Mouse (Mus musculus): Measurements from ENCODE around the gene Nck2.

Gene Nck2

DNA sequence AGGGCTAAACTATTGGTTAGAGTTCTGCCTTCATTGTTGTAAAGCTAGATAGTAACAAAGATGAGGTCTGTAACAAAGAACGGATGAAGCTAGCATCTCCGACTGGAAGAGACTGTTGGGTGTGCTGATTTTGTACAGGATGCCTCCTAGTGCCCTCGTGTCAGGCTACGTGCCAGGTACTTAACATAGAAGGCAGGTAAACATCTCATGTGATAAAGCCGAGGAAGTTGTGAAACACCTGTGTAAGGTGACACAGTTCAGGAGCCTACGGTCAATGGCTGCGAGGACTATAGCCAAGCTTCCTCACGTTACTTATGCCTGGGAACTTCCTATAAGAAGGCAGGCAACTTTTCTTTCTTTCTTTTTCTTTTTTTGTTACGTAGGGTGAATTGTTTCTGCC is at the start of gene Nck2:
Nck2 (plus strand) TSS at position 49 of the 400 bp plus-strand sequence.
- DNase-seq (ENCODE audit: extremely low read depth, low read depth, low spot score), result no peak

DNA sequence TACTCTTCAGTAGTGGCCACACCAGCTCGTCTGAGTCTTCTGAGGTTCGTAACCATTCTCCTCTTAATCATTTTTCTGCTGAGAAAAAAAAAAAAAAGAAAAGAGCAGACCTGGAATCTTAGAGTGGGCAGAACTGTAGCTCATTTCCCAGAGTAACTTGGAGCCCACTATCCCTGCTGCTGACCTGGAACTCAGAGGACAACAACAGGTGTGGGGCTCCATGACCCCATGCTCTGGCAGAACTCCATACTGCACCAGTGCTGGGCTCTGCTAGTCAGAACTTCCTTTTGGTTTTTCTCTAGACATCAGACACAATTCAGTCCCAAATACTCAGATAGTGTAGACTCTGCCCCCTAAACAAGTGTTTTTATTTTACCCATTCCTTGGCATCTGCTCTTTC is 49.3 kb upstream of the Nck2 start:
- no peak for DNase-seq (ENCODE audit: extremely low read depth, low read depth, low spot score)

DNA sequence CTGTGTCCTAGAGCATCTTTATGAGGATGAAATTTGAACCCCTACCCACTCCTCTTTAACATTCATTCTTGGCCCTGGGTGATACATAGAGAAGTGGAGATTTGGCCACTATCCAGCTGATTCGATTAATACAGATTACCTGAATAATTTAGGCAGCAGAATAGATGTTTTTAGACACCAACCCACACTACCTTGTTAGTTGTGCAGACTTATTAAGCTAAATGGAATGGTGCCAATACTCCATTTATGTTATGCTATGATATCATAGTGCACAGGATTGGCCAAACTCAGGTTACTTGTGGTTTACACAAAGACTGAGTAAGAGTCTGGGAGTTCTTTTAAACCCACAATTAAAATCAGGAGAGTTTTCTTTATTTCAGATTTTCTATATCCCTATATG is 48.6 kb upstream of the Nck2 start:
- no peak for DNase-seq (ENCODE audit: extremely low read depth, low read depth, low spot score)

DNA sequence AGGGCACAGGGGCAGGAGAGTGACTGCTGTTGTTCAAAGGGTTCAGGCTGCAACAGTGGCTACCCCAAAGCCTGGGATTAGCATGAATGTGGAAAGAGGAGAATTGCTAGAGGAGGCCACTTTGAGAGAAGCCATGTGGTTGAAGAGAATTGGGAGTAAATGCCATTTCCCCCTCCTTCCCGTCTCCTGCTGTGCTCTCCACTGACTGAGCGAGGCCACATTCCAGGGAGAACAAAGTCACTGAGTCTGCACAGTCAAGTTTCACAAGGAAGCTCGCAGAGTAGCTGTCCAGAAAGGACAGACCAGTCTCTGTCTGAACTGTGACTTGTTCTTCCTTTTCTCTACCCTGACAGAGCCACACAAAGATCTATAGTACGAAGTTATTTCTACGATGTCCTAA is 47.9 kb upstream of the Nck2 start:
- DNase-seq (ENCODE audit: extremely low read depth, low read depth, low spot score), result no peak

DNA sequence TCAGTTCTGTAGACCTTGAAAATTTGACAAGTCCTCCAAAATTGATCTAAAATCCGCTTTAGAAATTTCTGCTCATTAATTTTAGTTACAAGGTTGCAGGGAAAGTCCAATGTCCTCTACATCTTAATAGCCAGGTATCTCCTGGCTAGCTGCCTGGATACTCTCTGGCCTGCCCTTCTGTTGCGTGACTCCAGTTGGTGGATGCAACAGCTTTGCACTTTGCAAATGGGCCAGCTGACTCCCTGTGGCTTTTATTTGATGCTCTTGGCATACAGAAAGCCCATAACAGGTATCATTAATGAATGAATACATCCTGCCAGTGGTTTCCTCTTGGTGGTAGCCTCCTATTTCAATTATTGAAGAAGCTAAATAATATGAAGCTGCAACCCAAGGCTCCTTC is 47.3 kb upstream of the Nck2 start:
- no peak for DNase-seq (ENCODE audit: extremely low read depth, low read depth, low spot score)

DNA sequence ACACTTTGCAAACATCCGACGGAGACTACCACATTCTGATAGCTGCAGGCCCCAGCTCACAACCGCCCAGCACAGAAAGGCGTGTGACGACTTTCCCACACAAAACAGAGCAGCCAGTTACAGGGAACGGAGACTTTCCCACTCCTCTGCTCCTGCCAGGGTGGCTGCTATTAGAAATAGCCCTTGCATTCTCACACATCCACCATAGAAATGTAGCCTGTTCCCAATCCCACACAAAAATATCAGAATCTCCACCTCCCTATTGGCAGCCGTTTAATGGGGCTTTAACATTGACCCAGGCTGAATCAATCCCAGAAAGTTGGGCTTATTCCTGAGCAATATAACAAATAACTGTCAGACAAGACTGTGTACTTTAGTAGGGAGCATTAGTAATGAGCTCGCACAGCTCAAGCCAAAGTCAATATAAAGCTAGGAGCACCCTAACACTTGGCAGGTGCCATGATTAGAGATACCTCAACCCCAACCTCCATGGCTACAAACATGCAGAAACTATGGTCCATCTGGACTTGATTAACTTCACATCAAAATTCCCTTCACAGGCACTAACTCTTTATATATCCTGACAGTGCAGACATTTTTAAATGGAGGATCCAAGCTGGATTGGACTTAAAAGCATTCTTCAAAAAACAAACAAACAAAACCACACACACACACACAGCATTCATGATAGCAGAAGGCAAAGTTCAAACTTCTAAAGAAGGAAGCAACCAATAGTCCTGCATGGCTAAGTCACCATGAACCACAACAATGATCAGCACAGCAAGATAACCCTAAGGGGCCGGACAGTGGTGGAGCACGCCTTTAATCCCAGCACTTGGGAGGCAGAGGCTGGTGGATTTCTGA is 45.4 kb upstream of the Nck2 start:
- no peak for DNase-seq (ENCODE audit: extremely low read depth, low read depth, low spot score)

DNA sequence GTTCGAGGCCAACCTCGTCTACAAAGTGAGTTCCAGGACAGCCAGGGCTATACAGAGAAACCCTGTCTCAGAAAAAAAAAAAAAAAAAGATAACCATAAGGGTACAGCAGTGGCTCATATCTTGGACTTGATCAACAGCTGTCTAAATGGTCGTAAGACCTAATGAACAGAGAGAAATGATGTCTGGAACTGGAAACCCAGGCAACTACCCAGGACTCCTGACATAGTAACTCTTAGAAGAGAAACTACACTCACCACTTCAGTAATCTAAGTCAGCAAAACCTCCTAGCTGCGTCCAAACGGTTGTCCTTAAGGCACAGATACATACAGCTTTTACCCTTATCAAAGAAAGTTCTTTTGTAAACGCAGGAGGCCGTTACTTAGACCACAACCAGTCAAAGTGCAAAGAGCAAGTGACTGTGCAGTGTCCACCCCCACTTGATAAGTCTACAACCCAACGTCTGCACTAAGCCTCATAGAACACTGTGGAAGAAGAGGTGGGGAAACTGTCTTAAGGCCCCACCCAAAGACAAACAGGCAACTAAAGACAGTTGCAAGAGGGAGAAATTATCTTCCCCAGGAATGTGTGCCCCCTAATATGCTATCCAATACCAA is 44.7 kb upstream of the Nck2 start:
- no peak for DNase-seq (ENCODE audit: extremely low read depth, low read depth, low spot score)

DNA sequence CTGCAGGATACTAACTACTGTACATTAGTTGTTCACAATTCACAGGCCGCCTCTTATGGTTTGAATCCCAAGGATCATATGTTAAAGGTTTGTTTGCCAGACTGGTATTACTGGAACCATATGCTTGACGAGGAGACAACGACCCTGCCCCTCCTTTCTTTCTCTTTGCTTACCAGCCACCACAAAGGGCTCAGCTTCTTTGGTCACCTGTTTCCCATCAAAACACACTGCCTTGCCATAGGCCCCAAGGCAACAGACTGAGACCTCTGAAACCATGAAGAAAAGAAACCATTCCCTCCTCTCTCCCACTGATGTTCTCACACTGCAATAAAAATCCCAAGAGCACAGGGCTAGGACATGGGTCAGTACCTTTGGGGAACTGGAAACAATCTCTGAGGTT is 43.7 kb upstream of the Nck2 start:
- DNase-seq (ENCODE audit: extremely low read depth, low read depth, low spot score), result no peak

DNA sequence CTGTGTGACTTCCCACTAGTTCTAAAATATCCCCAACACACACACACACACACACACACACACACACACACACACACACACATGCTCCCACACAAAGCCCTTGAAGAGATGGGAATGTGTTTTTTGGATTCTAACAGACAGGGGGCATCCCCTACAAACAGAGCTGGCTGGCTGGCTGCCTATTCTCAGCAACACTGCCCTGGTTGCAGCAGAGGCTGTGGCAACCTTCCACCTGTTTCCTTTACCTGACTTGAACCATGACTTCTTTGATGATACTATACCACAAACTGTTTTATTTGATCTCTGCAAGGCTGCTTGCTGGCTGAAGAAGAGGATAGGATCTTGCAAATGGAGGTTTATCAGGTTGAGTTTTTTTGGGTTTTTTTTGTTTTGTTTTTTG is 41.0 kb upstream of the Nck2 start:
- DNase-seq (ENCODE audit: extremely low read depth, low read depth, low spot score), result no peak

DNA sequence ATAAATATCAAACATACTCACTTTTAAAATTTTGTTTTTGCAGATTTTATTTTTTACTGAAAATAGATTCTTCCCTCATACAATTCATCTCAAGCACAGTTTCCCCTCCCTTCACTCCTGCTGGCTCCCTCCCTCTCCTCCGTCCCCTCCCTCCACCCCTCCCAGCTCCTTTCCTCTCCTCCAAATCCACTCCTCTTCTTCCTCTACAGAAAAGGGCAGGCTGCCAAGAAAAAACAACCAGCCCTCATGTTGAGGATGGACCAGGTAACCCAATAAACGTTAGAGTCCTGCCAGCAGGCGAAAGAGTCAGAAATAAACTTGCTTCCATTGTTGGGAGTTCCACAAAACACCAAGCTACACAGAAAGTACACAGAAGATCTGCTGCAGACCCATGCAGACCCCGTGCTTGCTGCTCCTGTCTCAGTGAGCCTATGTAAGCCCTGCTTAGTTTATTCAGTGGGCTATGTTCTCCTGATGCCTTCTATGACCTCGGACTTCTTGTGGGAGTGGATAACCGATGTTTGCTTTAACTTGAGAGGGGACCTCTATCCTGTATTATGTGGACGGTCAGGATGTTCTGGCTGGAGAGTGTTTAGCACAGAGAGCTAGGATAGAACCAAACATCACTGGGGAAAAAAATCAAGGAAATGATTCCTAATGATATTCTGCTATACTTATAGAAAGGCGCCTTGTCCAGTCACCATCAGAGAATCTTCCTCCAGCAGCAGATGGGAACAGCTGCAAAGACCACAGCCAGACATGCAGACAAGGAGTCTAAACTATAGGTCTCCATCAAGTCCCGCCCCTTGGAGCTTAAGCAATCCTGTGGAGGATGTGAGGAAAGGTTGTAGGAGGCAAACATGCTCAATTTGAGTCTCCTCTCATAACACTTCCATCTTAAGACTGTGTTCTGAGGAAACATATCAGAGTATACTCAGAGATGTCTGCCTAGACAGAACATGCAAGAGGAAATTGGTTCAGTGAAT is 39.4 kb upstream of the Nck2 start:
- DNase-seq (ENCODE audit: extremely low read depth, low read depth, low spot score), result no peak

DNA sequence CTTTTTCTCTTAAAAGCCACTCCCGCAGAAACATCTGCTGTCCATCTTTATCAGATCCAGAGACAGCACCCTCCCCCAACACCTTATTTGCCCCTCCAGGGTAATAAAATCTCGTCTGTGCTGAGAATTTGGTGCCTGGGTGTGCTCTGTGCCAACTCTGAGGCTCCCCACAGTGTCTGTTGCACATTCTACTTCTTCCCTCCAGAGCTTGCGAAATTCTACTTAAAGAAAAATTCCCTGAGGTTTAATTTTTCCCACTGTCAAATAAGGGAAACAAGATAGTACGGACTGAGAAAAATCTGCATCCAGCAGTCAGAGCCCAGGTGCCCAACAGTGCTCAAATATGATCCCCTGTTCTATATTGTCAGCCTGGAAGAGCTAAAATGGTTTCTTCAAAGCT is 35.4 kb upstream of the Nck2 start:
- DNase-seq (ENCODE audit: extremely low read depth, low read depth, low spot score), result no peak

DNA sequence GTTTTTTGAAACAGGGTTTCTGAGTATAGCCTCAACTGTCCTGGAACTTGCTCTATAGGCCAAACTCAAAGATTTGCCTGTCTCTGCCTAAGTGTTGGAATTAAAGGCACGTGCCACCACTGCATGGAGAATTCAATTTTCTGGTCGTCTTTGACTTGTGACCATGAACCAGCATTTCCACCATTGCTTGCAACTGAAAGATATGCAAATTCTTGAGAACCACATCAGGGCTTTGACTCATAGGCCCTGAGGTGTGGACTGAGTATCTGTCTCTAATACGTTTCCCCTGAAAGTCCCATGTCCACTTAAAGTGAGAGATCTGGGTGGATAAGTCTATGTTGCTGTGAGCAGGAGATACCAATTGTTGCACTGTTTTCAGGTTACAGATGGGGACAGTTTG is 31.6 kb upstream of the Nck2 start:
- DNase-seq (ENCODE audit: extremely low read depth, low read depth, low spot score), result no peak

DNA sequence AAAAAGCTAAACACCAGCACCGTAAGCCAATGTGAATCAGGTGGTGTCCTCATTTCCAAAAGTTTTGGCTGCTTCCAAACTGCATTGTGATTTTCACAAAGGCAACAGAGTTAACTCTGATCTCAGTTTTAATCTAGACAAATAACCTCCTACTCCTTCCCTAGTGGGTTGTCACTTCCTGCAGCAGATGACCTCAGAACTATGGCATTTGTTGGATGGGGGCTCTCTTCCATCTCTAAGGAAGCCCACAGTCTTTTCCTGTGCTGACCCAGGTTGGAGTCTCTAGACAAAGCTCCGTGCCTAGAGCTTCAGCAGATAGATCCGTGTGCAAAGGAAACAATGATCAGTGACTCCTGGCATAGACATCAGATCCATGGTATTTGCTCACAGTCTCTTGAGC is 31.1 kb upstream of the Nck2 start:
- DNase-seq (ENCODE audit: extremely low read depth, low read depth, low spot score), result no peak

DNA sequence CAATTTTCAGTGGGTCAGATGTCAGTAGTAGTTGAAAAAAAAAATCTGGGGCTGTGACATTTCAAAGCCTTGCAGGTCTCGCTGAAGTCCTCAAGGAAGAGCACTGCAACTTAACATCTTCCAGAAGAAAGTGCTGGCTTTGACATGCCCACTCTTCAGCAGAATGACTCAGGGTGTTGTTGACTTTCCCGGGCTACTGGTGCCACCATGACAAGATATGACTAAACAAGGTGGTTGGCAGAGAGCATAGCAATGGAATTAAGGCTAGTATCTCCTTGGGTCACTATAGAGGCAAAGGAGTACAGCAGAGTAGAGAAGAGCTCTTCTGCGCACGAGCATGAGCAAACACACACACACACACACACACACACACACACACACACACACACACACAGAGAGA is 30.6 kb upstream of the Nck2 start:
- no peak for DNase-seq (ENCODE audit: extremely low read depth, low read depth, low spot score)

DNA sequence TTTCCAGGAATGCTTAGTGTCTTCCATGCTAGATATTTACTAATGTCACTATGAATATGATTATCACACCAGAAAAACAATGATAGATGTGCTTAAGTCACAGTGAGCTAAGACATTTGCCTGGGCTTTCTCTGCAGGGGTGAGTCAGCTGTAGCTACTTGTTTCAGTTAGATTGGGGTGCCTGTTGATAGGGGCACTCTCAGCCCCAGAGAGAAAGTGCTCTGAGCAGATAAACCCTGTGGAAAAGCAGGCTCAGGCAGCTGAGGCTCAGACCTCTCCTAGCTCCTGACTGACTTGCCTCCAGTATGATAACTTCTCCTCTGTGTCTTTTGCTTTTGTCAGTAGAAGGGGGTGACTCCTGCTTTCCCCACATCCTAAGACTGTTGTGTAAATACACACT is 30.2 kb upstream of the Nck2 start:
- DNase-seq (ENCODE audit: extremely low read depth, low read depth, low spot score), result no peak

DNA sequence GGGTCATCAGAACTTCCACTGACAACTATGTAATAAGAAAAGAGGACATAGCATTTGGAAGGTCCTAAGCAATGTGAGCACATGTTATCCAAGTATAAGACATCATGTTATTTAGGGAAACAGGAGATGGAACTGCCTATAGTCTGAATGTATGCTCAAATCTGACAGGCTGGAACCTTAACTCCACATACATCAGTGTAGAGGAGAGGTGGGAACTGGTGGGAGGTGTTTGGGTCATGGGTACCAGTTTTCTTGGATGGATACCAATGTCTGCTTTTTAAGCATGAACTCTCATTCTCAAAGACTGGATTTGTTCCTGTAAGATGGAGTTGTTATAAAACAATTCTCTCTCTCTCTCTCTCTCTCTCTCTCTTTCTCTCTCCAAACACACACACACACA is 29.4 kb upstream of the Nck2 start:
- DNase-seq (ENCODE audit: extremely low read depth, low read depth, low spot score), result no peak

DNA sequence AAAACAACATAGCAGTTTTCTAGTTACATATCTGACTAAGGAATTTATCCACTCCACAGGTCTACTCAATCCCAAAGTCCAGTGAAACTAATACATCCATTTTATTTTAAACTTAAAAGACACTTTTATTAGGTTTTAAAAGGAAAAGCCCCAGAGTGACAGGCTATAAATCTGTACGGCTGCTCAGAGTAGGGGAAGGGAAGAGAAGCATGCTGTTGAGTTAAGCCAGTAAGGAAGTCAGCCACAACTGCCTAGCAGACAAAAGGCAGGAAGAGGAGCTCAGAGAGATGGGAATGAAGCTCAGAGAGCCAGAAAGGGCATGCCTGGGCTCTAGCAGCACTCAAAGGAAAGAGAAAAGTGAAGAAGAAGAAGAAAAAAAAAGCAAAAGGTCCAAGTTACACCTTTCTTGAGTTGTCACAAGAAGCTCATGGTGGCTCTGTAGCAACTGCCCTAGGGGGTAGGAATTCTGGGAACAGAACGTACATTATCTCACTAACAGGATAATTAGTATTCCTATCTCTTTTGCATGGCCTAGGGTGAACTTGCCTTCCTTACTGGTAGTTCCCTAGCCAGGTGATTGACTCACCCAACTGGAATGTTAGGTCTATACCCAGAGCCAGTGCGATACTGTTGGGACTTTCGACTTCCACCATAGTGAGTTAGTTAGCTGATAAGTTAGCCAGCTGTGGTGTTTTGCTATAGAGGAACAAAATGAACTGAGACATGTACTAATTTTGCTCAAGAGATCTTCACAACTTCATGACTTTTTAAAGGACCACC is 21.2 kb upstream of the Nck2 start:
- no peak for DNase-seq (ENCODE audit: extremely low read depth, low read depth, low spot score)

DNA sequence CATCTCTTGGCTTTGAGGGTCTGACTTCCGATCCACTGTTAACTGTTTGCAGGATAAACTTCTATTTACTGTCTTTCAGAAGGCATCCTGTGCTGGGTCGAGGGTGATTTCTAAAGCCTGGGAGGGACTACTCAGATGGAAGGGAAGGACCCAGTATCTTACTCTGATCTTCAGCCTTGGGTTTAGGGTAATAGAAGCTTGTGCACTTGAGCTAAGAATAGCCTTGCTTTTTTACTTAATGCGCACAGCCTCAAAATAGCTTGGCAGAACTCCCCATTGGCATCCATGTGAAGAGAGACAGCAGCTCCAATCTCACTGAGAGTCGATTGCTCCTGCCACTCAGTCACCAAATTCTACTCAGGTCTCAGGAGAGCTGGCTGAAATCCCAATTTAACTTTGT is 17.9 kb upstream of the Nck2 start:
- no peak for DNase-seq (ENCODE audit: extremely low read depth, low read depth, low spot score)

DNA sequence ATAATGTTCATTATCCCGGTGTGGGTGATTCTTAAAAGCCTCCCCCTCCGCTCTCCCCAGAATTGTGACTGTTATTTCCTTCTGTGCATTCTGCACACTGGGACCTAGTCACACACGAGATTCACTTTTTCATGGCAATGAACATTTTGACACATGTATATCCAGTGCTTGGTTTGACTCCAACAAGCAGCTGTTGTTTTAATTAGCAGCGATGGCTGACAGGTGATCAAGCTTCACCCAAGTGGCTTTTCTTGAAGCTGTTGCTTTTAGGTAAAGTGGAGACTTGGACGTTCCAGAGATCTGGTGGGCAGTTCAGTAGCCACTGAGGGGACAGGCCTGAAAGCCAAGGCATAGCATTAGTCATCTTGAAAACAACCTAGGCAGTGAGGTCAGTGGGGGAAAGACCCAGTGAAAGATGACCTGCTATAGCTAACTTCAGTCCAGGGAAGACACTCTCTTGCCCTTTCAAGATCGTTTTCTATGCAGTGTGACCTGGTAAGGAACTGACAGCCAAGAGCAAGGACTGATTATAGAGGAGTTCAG is 17.3 kb upstream of the Nck2 start:
- DNase-seq (ENCODE audit: extremely low read depth, low read depth, low spot score), result no peak

Measured in fat pad, adult 2 months (tissue).